Mouse (Mus musculus) cerebellum, adult 2 months (tissue): ENCODE results near the gene Myt1. TPM values are rescaled to one million over a fixed set of nuclear protein-coding genes. Genes with fewer than 3 reads are reported as not detected.

Experiments
- DNase-seq, 2 experiments: peaks; one replicate each; pipeline ENCODE4 v3.0.0; 2021
- H3K27ac ChIP-seq: fragments of 200-500 bp; 2 replicates; pipeline ENCODE4 v1.5.1; 2012; ENCODE audit warnings: low read length, control low read depth, inconsistent platforms; ENCODE audit not compliant: insufficient read depth
- H3K27me3 ChIP-seq: fragments of 200-500 bp; 2 replicates; pipeline ENCODE4 v1.6.1; 2012; ENCODE audit warnings: inconsistent platforms, mild to moderate bottlenecking, low read length, moderate library complexity; ENCODE audit not compliant: control insufficient read depth, insufficient read depth
- H3K4me1 ChIP-seq: fragments of 200-500 bp; 2 replicates; pipeline ENCODE4 v1.6.1; 2011; ENCODE audit warnings: low read length; ENCODE audit not compliant: control insufficient read depth, insufficient read depth
- H3K4me3 ChIP-seq: fragments of 200-500 bp; replicated peaks from 2 replicates; pipeline ENCODE3; 2011; ENCODE audit warnings: mild to moderate bottlenecking, low read depth, low read length, control low read depth; ENCODE audit not compliant: insufficient read depth
- CTCF ChIP-seq: fragments of 200-500 bp; IDR thresholded peaks from 2 replicates; pipeline ENCODE4 v1.5.1; 2011; ENCODE audit warnings: low read depth, mild to moderate bottlenecking, control low read depth, low read length, moderate library complexity, borderline replicate concordance; ENCODE audit not compliant: insufficient read depth
- POLR2A ChIP-seq: fragments of 200-500 bp; IDR thresholded peaks from 2 replicates; pipeline ENCODE4 v1.6.1; 2011; ENCODE audit warnings: low read length, control low read depth, borderline replicate concordance; ENCODE audit not compliant: insufficient read depth
- WGBS: fragments of 180-500 bp; shearing (Covaris S2); methylation state at CpG from one replicate; pipeline ENCODE4 v1.1.7; 2018; 5-methylcytosine and 5-hydroxymethylcytosine counted together
- polyA plus RNA-seq: library from polyadenylated mRNA; depleted of rRNA; stranded (reverse); fragments of >200 nt; gene quantifications from 2 replicates; pipeline ENCODE4 v1.2.3, GENCODE M21; 2012

Gene Myt1
- polyA plus RNA-seq, 1 experiment: 44.2 TPM

DNA sequence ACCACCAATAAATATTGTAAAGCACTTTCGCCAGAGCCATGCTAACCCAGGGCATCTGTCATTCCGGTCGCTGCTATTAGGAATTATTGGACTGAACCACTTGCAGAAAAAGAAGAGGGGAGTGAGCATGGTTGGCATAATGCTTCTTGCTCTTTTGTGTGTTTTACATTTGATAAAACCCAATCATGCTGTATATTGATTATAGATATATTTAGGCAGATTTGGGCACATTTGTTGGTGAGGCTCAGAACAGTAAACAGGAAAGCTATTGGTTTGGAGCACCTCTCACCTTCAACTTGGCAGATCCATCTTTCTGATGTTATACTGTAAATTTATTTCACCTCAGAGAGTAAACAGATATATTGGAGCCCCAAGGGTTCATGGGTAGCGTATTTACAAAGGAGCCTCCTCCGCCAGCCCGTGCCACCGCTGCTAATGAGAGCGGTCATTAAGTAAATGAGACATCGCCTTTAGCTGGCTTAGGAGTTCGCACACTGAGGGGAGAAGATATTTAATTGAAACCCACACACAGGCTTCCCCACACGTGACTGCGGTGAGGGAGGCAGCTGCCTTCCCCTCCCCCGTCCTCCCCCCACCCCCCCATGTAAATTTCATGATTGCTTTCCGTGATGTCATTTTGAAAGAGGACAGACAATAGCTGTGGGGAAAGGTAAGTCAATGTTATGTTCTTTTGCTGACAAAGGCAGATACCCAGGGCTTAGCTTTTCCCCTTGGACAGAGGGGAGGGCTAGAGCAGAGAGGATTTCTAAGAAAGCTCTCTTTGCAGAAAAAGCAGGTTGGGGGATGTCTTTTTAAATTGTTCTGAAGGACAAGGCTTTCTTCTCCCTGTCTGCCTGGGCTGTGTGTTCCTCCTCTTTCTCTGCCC is 3.8 kb downstream of the Myt1 start:
- H3K27ac ChIP-seq: peak overlapping the region; percentile 81
- TF ChIP-seq POLR2A (peak; percentile 57; the same call in 1 of the 2 replicates), CTCF (no peak)
- no peaks in the 10 kb centered on the region for H3K27me3 ChIP-seq
- H3K4me1 ChIP-seq: peaks cover 15% of the 10 kb centered on the region; the same call in 1 of the 2 replicates
- H3K4me3 ChIP-seq: peak overlapping the region; percentile 86
- WGBS: 7% methylated on average over 14 of the region's 14 CpGs
- peak; percentile 81 for DNase-seq

DNA sequence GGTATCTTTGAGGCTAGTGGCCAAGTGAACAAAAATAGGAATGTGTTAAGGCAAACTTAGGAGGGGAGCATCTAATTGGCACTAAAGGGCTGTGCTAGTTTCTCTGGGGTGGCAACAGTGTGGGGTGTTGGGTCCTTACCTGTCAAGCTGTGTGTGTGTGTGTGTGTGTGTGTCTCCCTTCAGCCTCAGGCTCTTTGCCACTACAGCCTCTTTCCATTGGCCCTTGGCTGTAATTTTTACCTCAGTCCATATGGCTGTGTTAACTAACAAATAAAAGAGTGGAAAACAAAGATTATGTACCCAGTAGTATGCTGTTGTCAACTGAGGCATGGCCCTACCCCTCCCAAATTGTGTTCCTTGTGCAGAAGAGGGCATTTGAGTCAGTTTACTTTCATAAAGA is 5.3 kb downstream of the Myt1 start:
- peak overlapping the region; percentile 86 for H3K4me3 ChIP-seq
- peaks cover 21% of the 10 kb centered on the region for H3K4me1 ChIP-seq
- DNase-seq: peak in 1 of 2 experiments; percentile 51
- no peak for TF ChIP-seq POLR2A
- TF ChIP-seq CTCF: no peak
- H3K27ac ChIP-seq: no peak overlapping the region; the same call in none of the 2 replicates
- H3K27me3 ChIP-seq: no peaks in the 10 kb centered on the region

DNA sequence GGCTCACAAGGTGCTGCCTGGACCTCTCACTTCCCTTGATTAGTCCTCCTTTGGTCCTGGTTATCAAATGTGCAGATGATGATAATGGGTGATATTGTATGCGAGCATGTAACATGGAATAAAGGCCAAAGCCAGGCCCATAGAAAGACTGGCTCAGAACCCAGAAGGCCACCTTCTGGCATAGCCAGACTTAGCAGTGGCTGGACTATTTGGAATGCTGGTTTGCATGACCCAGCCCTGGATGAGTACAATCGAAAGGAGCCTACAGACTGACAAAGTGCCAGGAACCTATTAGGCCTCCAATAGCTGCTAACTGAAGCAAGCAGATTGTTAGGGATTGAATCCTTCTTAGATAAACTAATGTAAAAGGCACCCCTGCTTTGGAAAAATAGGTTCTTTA is 6.3 kb downstream of the Myt1 start:
- no peak for TF ChIP-seq CTCF
- TF ChIP-seq POLR2A: no peak
- WGBS: 9% methylated on average over 2 of the region's 2 CpGs
- DNase-seq: peak; percentile 52 to 73
- Histone ChIP-seq H3K27ac (peak overlapping the region; percentile 41; the same call in 1 of the 2 replicates), H3K4me3 (peak overlapping the region; percentile 42), H3K4me1 (peaks cover 21% of the 10 kb centered on the region), H3K27me3 (no peaks in the 10 kb centered on the region)

DNA sequence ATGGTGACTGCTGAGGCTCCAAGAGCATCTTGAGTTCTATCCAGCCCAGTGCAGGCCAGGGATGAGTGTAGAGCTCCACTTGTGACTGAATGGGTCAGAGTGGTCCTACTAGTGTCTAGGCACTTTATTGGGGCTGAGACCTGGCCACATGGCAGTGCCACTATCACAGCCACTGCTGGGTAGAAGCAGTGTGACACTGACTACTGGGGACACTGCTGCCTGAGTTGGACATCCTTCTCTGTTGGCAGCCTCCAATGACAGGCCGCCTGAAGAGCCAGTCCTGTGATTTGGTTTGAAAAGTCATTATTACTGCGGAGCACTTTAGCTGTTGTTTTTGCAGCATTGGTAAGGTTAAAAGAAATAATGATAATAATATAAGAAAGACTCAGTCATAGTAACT is 10.1 kb downstream of the Myt1 start:
- 0 out of 2 replicates have a peak overlapping the region, but pooled peaks have one; percentile 5 for H3K27ac ChIP-seq

DNA sequence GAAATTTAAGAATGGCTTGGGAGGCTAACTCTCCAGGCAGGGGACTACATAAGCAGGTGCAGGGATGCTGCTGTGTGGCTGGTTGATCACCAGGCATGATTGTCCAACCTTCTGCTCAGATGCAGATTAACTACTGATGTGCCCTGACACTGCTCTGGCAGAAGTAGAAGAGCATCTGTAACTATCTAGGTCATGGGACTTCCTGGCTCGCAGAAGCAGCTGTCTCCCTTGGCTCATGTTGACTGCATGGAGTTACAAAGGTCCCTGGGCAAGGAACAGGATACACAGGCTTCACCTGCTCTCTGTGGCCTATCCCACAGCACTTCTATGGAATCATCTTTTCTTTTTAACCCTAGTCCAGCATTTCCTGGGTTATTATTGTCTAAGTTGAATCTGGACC is 12.7 kb downstream of the Myt1 start:
- Histone ChIP-seq H3K4me1 (peaks cover 17% of the 10 kb centered on the region), H3K27ac (peak overlapping the region; percentile 26), H3K27me3 (no peaks in the 10 kb centered on the region), H3K4me3 (no peak overlapping the region)
- WGBS: 3% methylated on average over 1 of the region's 1 CpGs
- TF ChIP-seq CTCF (no peak), POLR2A (no peak)
- DNase-seq: peak; percentile 52 to 67

More for the DNA sequence above, 10.1 kb downstream of the Myt1 start:
- 16% methylated on average over 2 of the region's 2 CpGs for WGBS
- no peaks in the 10 kb centered on the region for H3K27me3 ChIP-seq
- DNase-seq: no peak
- no peak overlapping the region for H3K4me3 ChIP-seq
- peaks cover 17% of the 10 kb centered on the region for H3K4me1 ChIP-seq
- no peak for TF ChIP-seq CTCF
- TF ChIP-seq POLR2A: no peak

DNA sequence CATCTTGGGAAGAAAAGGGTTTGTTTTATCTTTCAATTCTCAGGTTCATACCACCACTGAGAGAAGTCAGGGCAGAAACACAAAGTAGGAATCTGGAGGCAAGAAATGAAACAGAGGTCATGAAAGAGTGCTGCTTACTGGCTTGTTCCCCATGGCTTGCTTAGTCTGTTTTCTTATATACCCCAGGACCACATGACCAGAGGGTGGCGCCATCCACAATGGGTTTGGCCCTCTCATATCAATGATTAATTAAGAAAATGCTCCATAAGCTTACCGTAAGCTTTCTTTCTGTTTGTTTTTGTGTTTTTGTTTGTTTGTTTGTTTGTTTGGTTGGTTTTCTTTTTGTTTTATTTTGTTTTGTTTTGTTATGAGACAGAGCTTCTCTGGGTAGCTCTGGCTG is 14.6 kb downstream of the Myt1 start:
- 61% methylated on average over 2 of the region's 2 CpGs for WGBS
- TF ChIP-seq CTCF (peak; percentile 10; the same call in 1 of the 2 replicates), POLR2A (no peak)
- peaks cover 15% of the 10 kb centered on the region for H3K4me1 ChIP-seq
- no peaks in the 10 kb centered on the region for H3K27me3 ChIP-seq
- no peak for DNase-seq
- no peak overlapping the region for H3K4me3 ChIP-seq
- no peak overlapping the region for H3K27ac ChIP-seq

DNA sequence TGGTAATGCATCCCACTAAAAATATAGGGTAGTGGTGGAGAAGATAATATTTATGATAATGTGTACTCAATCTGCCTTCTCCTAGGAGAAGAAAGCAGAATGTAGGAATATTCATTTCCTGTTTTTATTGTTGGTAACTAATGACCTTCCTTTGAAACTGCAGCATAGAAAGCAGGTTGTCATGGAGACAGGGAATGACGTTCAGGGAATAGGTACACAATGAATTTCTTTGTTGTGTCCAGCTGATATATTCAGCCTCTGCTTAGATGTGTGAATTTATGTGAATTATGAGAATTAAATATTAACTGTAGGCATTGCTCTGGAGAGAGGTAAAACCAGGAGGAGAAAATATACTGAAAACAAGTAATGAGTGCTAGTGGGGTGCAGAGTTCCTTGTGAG is 18.3 kb downstream of the Myt1 start:
- WGBS: 23% methylated on average over 1 of the region's 1 CpGs
- no peak overlapping the region for H3K4me3 ChIP-seq
- no peak for DNase-seq
- H3K27me3 ChIP-seq: no peaks in the 10 kb centered on the region
- TF ChIP-seq POLR2A (no peak), CTCF (no peak)
- H3K27ac ChIP-seq: no peak overlapping the region
- H3K4me1 ChIP-seq: peaks cover 3% of the 10 kb centered on the region; the same call in 1 of the 2 replicates

DNA sequence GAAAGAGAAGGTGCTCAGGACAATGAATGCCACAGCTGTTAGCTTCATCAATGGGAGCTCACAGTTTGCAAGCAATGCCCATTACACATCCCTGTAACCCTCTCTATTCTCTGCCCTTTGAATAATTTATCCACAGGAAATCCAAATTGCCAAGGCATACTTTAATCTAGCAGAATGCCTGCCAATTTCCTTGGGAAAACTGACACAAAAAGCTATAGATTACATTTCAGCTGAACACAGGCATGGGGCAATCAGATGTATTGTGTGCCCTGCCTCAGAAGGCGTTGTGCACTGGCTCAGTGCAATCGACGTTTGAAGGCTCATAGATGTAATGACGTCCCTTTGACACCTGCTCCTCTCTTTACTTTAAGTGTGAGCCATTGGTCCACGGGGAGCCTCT is 24.7 kb downstream of the Myt1 start:
- Histone ChIP-seq H3K27me3 (no peaks in the 10 kb centered on the region), H3K4me1 (peaks cover 10% of the 10 kb centered on the region; the same call in 1 of the 2 replicates), H3K27ac (no peak overlapping the region), H3K4me3 (no peak overlapping the region)
- no peak for DNase-seq
- WGBS: 31% methylated on average over 5 of the region's 5 CpGs
- TF ChIP-seq POLR2A (no peak), CTCF (no peak)
